Mouse (Mus musculus) erythroblast, embryonic 14.5 days (primary cell): Measurements from ENCODE around the gene Snai1.

Experiments used
- GATA1 ChIP-seq: IDR thresholded peaks from 2 replicates; pipeline ENCODE4 v1.6.1; 2012; ENCODE audit warnings: low read length, inconsistent platforms, mixed read lengths
- TAL1 ChIP-seq: IDR thresholded peaks from 3 replicates; pipeline ENCODE4 v1.6.1; 2012; ENCODE audit warnings: low read length, inconsistent platforms, mixed read lengths

- no peak for TF ChIP-seq GATA1
- no peak for TF ChIP-seq TAL1
Observed at GRCm38 (mm10) chr2:167541324-167541723, 3.3 kb downstream of the Snai1 start.
